Mouse (Mus musculus) midbrain, postnatal 0 days (tissue): ENCODE results near the gene N6amt1. TPM values are rescaled to one million over a fixed set of nuclear protein-coding genes. Genes with fewer than 3 reads are reported as not detected.

Experiments used
- ATAC-seq: fragments of 200-750 bp; cut with Nextera tagmentation; 2 replicates; pipeline ENCODE4 v1.8.0; 2017; ENCODE audit warnings: moderate number of reproducible peaks, mild to moderate bottlenecking, moderate TSS enrichment, moderate library complexity; ENCODE audit not compliant: low FRiP score
- DNase-seq: peaks from one replicate; pipeline ENCODE4 v3.0.0-alpha.2; 2015; ENCODE audit warnings: low spot score
- H3K27ac ChIP-seq: fragments of 300-500 bp; sonication (generic); 2 replicates; pipeline ENCODE4 v1.5.1; 2014; ENCODE audit warnings: low read depth, mild to moderate bottlenecking, low read length, mixed read lengths
- H3K27me3 ChIP-seq: fragments of 300-500 bp; sonication (generic); 2 replicates; pipeline ENCODE4 v1.6.1; 2014; ENCODE audit warnings: low read length, control low read depth, mixed read lengths; ENCODE audit not compliant: insufficient read depth
- H3K36me3 ChIP-seq: fragments of 300-500 bp; sonication (generic); 2 replicates; pipeline ENCODE4 v1.6.1; 2014; ENCODE audit warnings: low read length, control low read depth, mixed read lengths; ENCODE audit not compliant: insufficient read depth
- H3K4me1 ChIP-seq: fragments of 300-500 bp; sonication (generic); 2 replicates; pipeline ENCODE4 v1.6.1; 2014; ENCODE audit warnings: mild to moderate bottlenecking, control low read depth, antibody characterized with exemption, low read length, mixed read lengths; ENCODE audit not compliant: insufficient read depth
- H3K4me2 ChIP-seq: fragments of 300-500 bp; sonication (generic); 2 replicates; pipeline ENCODE4 v1.6.1; 2014; ENCODE audit warnings: low read depth, mild to moderate bottlenecking, low read length, mixed read lengths; ENCODE audit not compliant: poor library complexity, severe bottlenecking
- H3K4me3 ChIP-seq: fragments of 300-500 bp; sonication (generic); 2 replicates; pipeline ENCODE4 v1.5.1; 2014; ENCODE audit warnings: low read depth, mild to moderate bottlenecking, low read length, moderate library complexity
- H3K9ac ChIP-seq: fragments of 300-500 bp; sonication (generic); replicated peaks from 2 replicates; pipeline ENCODE4 v1.6.1; 2014; ENCODE audit warnings: mild to moderate bottlenecking, low read length, moderate library complexity, mixed read lengths; ENCODE audit not compliant: poor library complexity, severe bottlenecking
- H3K9me3 ChIP-seq: fragments of 300-500 bp; sonication (generic); 2 replicates; pipeline ENCODE4 v1.6.1; 2016; ENCODE audit warnings: low read length, control low read depth
- CTCF ChIP-seq: IDR thresholded peaks from 2 replicates; pipeline ENCODE4 v1.5.1; 2016; ENCODE audit warnings: antibody characterized with exemption, mild to moderate bottlenecking
- WGBS: fragments of 180-500 bp; shearing (Covaris S2); extraction: QIAGEN DNeasy Blood & Tissue Kit; methylation state at CpG from one replicate; pipeline ENCODE4 v1.1.7; 2014; 5-methylcytosine and 5-hydroxymethylcytosine counted together
- polyA plus RNA-seq: library from polyadenylated mRNA; unstranded; fragments of >200 nt; fragmentation: Nextera tagmentation; extraction: Ambion mirVana; gene quantifications from 2 replicates; pipeline ENCODE4 v1.2.1, GENCODE M21; 2015
- total RNA-seq: library from RNA; depleted of rRNA; stranded (reverse); fragments of >200 nt; gene quantifications from 2 replicates; pipeline ENCODE4 v1.2.3, GENCODE M21; 2014

Gene N6amt1
- total and polyA plus RNA-seq, 2 experiments from 2014 or later, result 10.9 to 34.4 TPM

GRCm38 (mm10) chr16:87341043-87341572, 12.9 kb upstream of the N6amt1 start:
- Histone ChIP-seq H3K4me1 (no peaks in the 10 kb centered on the region), H3K9me3 (no peaks in the 10 kb centered on the region), H3K9ac (no peak overlapping the region), H3K36me3 (no peaks in the 10 kb centered on the region), H3K4me2 (no peak overlapping the region), H3K27me3 (no peaks in the 10 kb centered on the region), H3K27ac (no peak overlapping the region), H3K4me3 (no peak overlapping the region)
- ATAC-seq, result no peak
- 89% methylated on average over 6 of the region's 6 CpGs for WGBS
- no peak for DNase-seq
- no peak for TF ChIP-seq CTCF

GRCm38 (mm10) chr16:87348133-87348532, 5.9 kb upstream of the N6amt1 start:
- TF ChIP-seq CTCF, result no peak
- Histone ChIP-seq H3K4me3 (no peak overlapping the region), H3K27me3 (no peaks in the 10 kb centered on the region), H3K9ac (no peak overlapping the region), H3K9me3 (no peaks in the 10 kb centered on the region), H3K27ac (no peak overlapping the region), H3K36me3 (no peaks in the 10 kb centered on the region), H3K4me1 (no peaks in the 10 kb centered on the region), H3K4me2 (no peak overlapping the region)
- 93% methylated on average over 2 of the region's 2 CpGs for WGBS
- DNase-seq (no peak), ATAC-seq (no peak)

GRCm38 (mm10) chr16:87351386-87352105, 2.4 kb upstream of the N6amt1 start:
- no peak overlapping the region for H3K9ac ChIP-seq
- 71% methylated on average over 5 of the region's 5 CpGs for WGBS
- TF ChIP-seq CTCF, result no peak

GRCm38 (mm10) chr16:87353605-87354004, 380 bp upstream of the N6amt1 start:
- H3K4me2 ChIP-seq, result peak overlapping the region; percentile 56
- peak overlapping the region; percentile 81 for H3K4me3 ChIP-seq
- no peaks in the 10 kb centered on the region for H3K9me3 ChIP-seq
- 93% methylated on average over 1 of the region's 1 CpGs for WGBS
- ATAC-seq (no peak), DNase-seq (no peak)
- no peaks in the 10 kb centered on the region for H3K36me3 ChIP-seq
- no peak for TF ChIP-seq CTCF
- no peaks in the 10 kb centered on the region for H3K27me3 ChIP-seq
- no peaks in the 10 kb centered on the region for H3K4me1 ChIP-seq
- H3K27ac ChIP-seq, result no peak overlapping the region
- H3K9ac ChIP-seq, result no peak overlapping the region

More at GRCm38 (mm10) chr16:87351386-87352105, 2.4 kb upstream of the N6amt1 start:
- Histone ChIP-seq H3K27ac (no peak overlapping the region), H3K9me3 (no peaks in the 10 kb centered on the region), H3K36me3 (no peaks in the 10 kb centered on the region), H3K4me3 (no peak overlapping the region), H3K4me2 (no peak overlapping the region), H3K27me3 (no peaks in the 10 kb centered on the region), H3K4me1 (no peaks in the 10 kb centered on the region)
- DNase-seq (no peak), ATAC-seq (no peak)

GRCm38 (mm10) chr16:87354748-87355147, 763 bp downstream of the N6amt1 start:
- H3K36me3 ChIP-seq, result no peaks in the 10 kb centered on the region; the same call in 1 of the 2 replicates
- H3K9me3 ChIP-seq, result no peaks in the 10 kb centered on the region
- no peak for ATAC-seq
- no peaks in the 10 kb centered on the region for H3K27me3 ChIP-seq
- TF ChIP-seq CTCF, result no peak
- peak overlapping the region; percentile 77 for H3K9ac ChIP-seq
- peak overlapping the region; percentile 81 for H3K4me3 ChIP-seq
- no peaks in the 10 kb centered on the region for H3K4me1 ChIP-seq
- peak overlapping the region; percentile 56 for H3K4me2 ChIP-seq
- no peak for DNase-seq
- 75% methylated on average over 7 of the region's 7 CpGs for WGBS
- 0 out of 2 replicates have a peak overlapping the region, but pooled peaks have one; percentile 94 for H3K27ac ChIP-seq

GRCm38 (mm10) chr16:87360096-87360495, 6.1 kb downstream of the N6amt1 start:
- 89% methylated on average over 6 of the region's 6 CpGs for WGBS
- DNase-seq (no peak), ATAC-seq (no peak)
- no peak overlapping the region for H3K4me3 ChIP-seq
- H3K4me2 ChIP-seq, result no peak overlapping the region
- no peaks in the 10 kb centered on the region for H3K4me1 ChIP-seq
- TF ChIP-seq CTCF, result no peak
- no peak overlapping the region for H3K9ac ChIP-seq
- no peaks in the 10 kb centered on the region for H3K9me3 ChIP-seq
- H3K36me3 ChIP-seq, result peaks cover 22% of the 10 kb centered on the region
- no peak overlapping the region for H3K27ac ChIP-seq
- no peaks in the 10 kb centered on the region for H3K27me3 ChIP-seq
